Comparison of ENCODE assay signal across 17 mouse cellular contexts in the genomic region with DNA sequence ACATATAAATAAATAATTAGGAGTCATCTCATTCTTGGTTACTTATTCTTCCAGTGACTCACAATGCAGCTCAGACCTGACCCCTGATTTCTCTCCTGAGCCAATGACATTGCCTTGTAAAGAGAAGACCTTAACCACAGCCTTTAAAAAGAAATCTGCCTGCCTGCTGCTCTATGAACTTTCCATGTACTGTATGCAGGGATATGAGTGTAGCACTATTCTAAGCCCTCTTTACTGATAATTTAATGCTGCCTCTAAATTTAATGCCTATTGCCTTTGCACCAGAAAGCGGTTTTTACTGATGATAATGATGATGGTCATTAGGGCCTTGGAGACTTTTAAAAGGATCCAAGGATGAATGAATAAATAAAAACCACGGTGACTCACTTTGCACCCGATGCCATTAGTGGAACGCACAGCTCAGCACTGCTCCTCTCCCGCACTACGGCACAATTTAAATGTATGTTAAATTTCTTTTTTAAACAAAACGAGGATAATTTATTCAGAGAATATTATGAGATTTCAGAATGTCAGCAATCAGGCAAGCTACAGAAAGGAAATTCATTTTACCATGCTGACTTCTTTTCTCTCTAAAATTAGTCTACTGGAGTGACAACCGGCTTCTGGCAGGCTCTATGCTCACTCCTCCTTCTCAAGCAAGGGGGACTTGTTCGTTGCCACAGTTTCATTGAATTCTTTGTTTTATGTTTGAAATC.
A peak's percentile ranks its signal among the peaks of the same experiment; 100 is the strongest.
DNase-seq lines count a peak whose midpoint lies in the region; ATAC-seq and TF ChIP-seq lines count a peak whose summit lies in the region.
"Had no signal": no experiment of that assay in that cellular context is flagged by ENCODE, and none has a peak within 500 bp of the region (broad histone marks: within the 10 kb centered on the region; RNA-seq: fewer than 3 reads in every experiment).

No protein-coding gene starts in this region.

- H3K9me3 ChIP-seq in forebrain, embryonic 14.5 days (replicated peaks; ENCODE audit: control insufficient read depth, low read length): no peaks in the 10 kb centered on the region
- no peaks in the 10 kb centered on the region for H3K9me3 ChIP-seq in forebrain, embryonic 11.5 days (ENCODE audit: control insufficient read depth, low read length)
- H3K9me3 ChIP-seq: intestine, embryonic 15.5 days; limb, embryonic 10.5 days; liver, embryonic 12.5 days had no signal

- H3K9ac ChIP-seq in forebrain, embryonic 14.5 days (ENCODE audit: low read length): no peak overlapping the region
- H3K9ac ChIP-seq in forebrain, embryonic 11.5 days (ENCODE audit: low read length): no peak overlapping the region
- H3K9ac ChIP-seq: intestine, embryonic 15.5 days; liver, embryonic 12.5 days had no signal

- H3K4me1 ChIP-seq in forebrain, embryonic 14.5 days (ENCODE audit: control insufficient read depth, insufficient read depth, low read length): no peaks in the 10 kb centered on the region
- 0 out of 2 replicates have a peak, but pooled peaks cover 3% of the 10 kb centered on the region for H3K4me1 ChIP-seq in forebrain, embryonic 11.5 days (replicated peaks; ENCODE audit: control insufficient read depth, insufficient read depth, low read length)
- H3K4me1 ChIP-seq: intestine, embryonic 15.5 days; limb, embryonic 10.5 days; liver, embryonic 12.5 days had no signal

- no peak for TF ChIP-seq CTCF in left cerebral cortex, adult 2 months (IDR thresholded peaks at IDR 0.05)

- DNase-seq in forebrain, embryonic 14.5 days (ENCODE audit: low spot score): peak; percentile 39
- DNase-seq in forebrain, embryonic 11.5 days (ENCODE audit: low spot score): no peak
- DNase-seq in left cerebral cortex, adult 2 months (ENCODE audit: extremely low spot score in 1 of 2, low spot score in 2 of 2): no peak
- no peak for DNase-seq in left cerebral cortex, postnatal 36 days (ENCODE audit: low spot score in 2 of 2)
- DNase-seq in brain, adult 2 months (ENCODE audit: low read depth, low spot score): peak; percentile 54
- peak; percentile 3 to 28 for DNase-seq in frontal cortex, postnatal 36 days (ENCODE audit: low spot score in 2 of 2)
- DNase-seq in heart, postnatal 36 days: no peak
- DNase-seq: B cell, adult 2 months; cerebellum, postnatal 10 days; heart, adult 18-20 months; kidney, postnatal 10 days; retina, postnatal 1 day; thymus, postnatal 36 days had no signal

- H3K4me2 ChIP-seq in forebrain, embryonic 14.5 days (ENCODE audit: low read length): no peak overlapping the region
- no peak overlapping the region for H3K4me2 ChIP-seq in forebrain, embryonic 11.5 days (ENCODE audit: low read depth, low read length, severe bottlenecking)
- H3K4me2 ChIP-seq: intestine, embryonic 15.5 days; liver, embryonic 12.5 days had no signal

- intact Hi-C loops in left cerebral cortex, adult 2 months (cut with DNase I): no loop called here
- intact Hi-C loops in left cerebral cortex, postnatal 36 days (cut with DNase I): no loop called here
- intact Hi-C loops in heart, postnatal 36 days (cut with DNase I): no loop called here

- no peak overlapping the region for H3K27ac ChIP-seq in forebrain, embryonic 14.5 days (ENCODE audit: low read depth, low read length)
- no peak overlapping the region for H3K27ac ChIP-seq in forebrain, embryonic 11.5 days (ENCODE audit: low read depth, low read length)
- no peak overlapping the region for H3K27ac ChIP-seq in left cerebral cortex, adult 2 months
- H3K27ac ChIP-seq: intestine, embryonic 15.5 days; limb, embryonic 10.5 days; liver, embryonic 12.5 days; stomach, postnatal 0 days had no signal

- H3K4me3 ChIP-seq in forebrain, embryonic 14.5 days (ENCODE audit: low read depth, low read length): no peak overlapping the region
- no peak overlapping the region for H3K4me3 ChIP-seq in forebrain, embryonic 11.5 days (ENCODE audit: low read depth, low read length)
- H3K4me3 ChIP-seq in left cerebral cortex, adult 2 months: peak overlapping the region; percentile 24; the same call in 1 of the 2 replicates
- H3K4me3 ChIP-seq: intestine, embryonic 15.5 days; limb, embryonic 10.5 days; liver, embryonic 12.5 days had no signal

- 64% methylated on average over 9 of the region's 9 CpGs for whole genome bisulfite sequencing in forebrain, embryonic 14.5 days
- WGBS in forebrain, embryonic 11.5 days: 85% methylated on average over 9 of the region's 9 CpGs

- H3K27me3 ChIP-seq in forebrain, embryonic 14.5 days (replicated peaks; ENCODE audit: control insufficient read depth, insufficient read depth, low read length): no peaks in the 10 kb centered on the region
- no peaks in the 10 kb centered on the region for H3K27me3 ChIP-seq in forebrain, embryonic 11.5 days (ENCODE audit: control insufficient read depth, insufficient read depth, low read length)
- H3K27me3 ChIP-seq: intestine, embryonic 15.5 days; liver, embryonic 12.5 days had no signal

- peak; percentile 52; the same call in 1 of the 2 replicates for ATAC-seq in forebrain, embryonic 14.5 days
- ATAC-seq in forebrain, embryonic 11.5 days (replicated peaks; ENCODE audit: low FRiP score): no peak
- ATAC-seq: intestine, embryonic 15.5 days; liver, embryonic 12.5 days had no signal

- H3K36me3 ChIP-seq in forebrain, embryonic 14.5 days (ENCODE audit: control insufficient read depth, insufficient read depth, low read length): no peaks in the 10 kb centered on the region
- H3K36me3 ChIP-seq in forebrain, embryonic 11.5 days (ENCODE audit: control insufficient read depth, insufficient read depth, low read length): no peaks in the 10 kb centered on the region
- H3K36me3 ChIP-seq: intestine, embryonic 15.5 days; limb, embryonic 10.5 days; liver, embryonic 12.5 days had no signal

Comparison
In these comparisons a context has a peak if more than half of its experiments do, and no peak if none do; other contexts are left out.
1. DNase-seq: peak in forebrain, embryonic 14.5 days (single experiment), brain, adult 2 months (single experiment) and frontal cortex, postnatal 36 days (2 of 2); none in forebrain, embryonic 11.5 days (single experiment), left cerebral cortex, adult 2 months (0 of 2), left cerebral cortex, postnatal 36 days (0 of 2) and heart, postnatal 36 days (0 of 2).